Mouse (Mus musculus) spleen, adult 2 months (tissue): Measurements from ENCODE around the gene 1520401A03Rik. TPM values are rescaled to one million over a fixed set of nuclear protein-coding genes. Genes with fewer than 3 reads are reported as not detected.

Source experiments
- DNase-seq, 2 experiments: peaks; one replicate each; pipeline versions ENCODE4 v3.0.0 to v3.0.0-alpha.2; 2012 to 2021; ENCODE audit warnings: low spot score in 2 of 2, low read depth in 1 of 2
- H3K27ac ChIP-seq: fragments of 200-500 bp; 2 replicates; pipeline ENCODE4 v1.5.1; 2012; ENCODE audit warnings: low read length, inconsistent platforms; ENCODE audit not compliant: insufficient read depth
- H3K27me3 ChIP-seq: fragments of 200-500 bp; 2 replicates; pipeline ENCODE4 v1.6.1; 2012; ENCODE audit warnings: mild to moderate bottlenecking, moderate library complexity, low read length, inconsistent platforms; ENCODE audit not compliant: control insufficient read depth, insufficient read depth
- H3K36me3 ChIP-seq: fragments of 200-500 bp; 2 replicates; pipeline ENCODE4 v1.6.1; 2012; ENCODE audit warnings: mild to moderate bottlenecking, low read length, inconsistent platforms; ENCODE audit not compliant: control insufficient read depth, insufficient read depth
- H3K4me1 ChIP-seq: fragments of 200-500 bp; 2 replicates; pipeline ENCODE4 v1.6.1; 2011; ENCODE audit warnings: inconsistent platforms; ENCODE audit not compliant: control insufficient read depth, insufficient read depth, insufficient read length
- H3K4me3 ChIP-seq: fragments of 200-500 bp; 2 replicates; pipeline ENCODE4 v1.5.1; 2011; ENCODE audit warnings: mild to moderate bottlenecking, inconsistent platforms; ENCODE audit not compliant: insufficient read depth, insufficient read length; ENCODE audit errors: extremely low read depth
- CTCF ChIP-seq: fragments of 200-500 bp; IDR thresholded peaks from 2 replicates; pipeline ENCODE4 v1.5.1; 2011; ENCODE audit warnings: mild to moderate bottlenecking, inconsistent platforms; ENCODE audit not compliant: insufficient read depth, insufficient read length, insufficient replicate concordance; ENCODE audit errors: extremely low read depth
- POLR2A ChIP-seq: fragments of 200-500 bp; IDR thresholded peaks from 2 replicates; pipeline ENCODE4 v1.6.1; 2011; ENCODE audit warnings: low read depth, low read length, inconsistent platforms
- WGBS: fragments of 180-500 bp; shearing (Covaris S2); methylation state at CpG from one replicate; pipeline ENCODE4 v1.1.7; 2018; 5-methylcytosine and 5-hydroxymethylcytosine counted together
- polyA plus RNA-seq: library from polyadenylated mRNA; depleted of rRNA; stranded (reverse); fragments of >200 nt; gene quantifications from 2 replicates; pipeline ENCODE4 v1.2.3, GENCODE M21; 2012; rRNA removed

1520401A03Rik gene
- polyA plus RNA-seq, 1 experiment = not detected

- H3K27ac ChIP-seq = no peak overlapping the region
- H3K27me3 ChIP-seq = peaks cover 3% of the 10 kb centered on the region
- no peaks in the 10 kb centered on the region for H3K36me3 ChIP-seq
- TF ChIP-seq POLR2A (no peak), CTCF (no peak)
- no peak for DNase-seq
- peaks cover 10% of the 10 kb centered on the region; the same call in 1 of the 2 replicates for H3K4me1 ChIP-seq
- H3K4me3 ChIP-seq = no peak overlapping the region
- 4% methylated on average over 14 of the region's 14 CpGs for WGBS
These were observed 61.7 kb downstream of the 1520401A03Rik start for GRCm38 (mm10) chr17:23660876-23661200.

- Histone ChIP-seq H3K4me1 (peaks cover 10% of the 10 kb centered on the region; the same call in 1 of the 2 replicates), H3K36me3 (no peaks in the 10 kb centered on the region), H3K27ac (no peak within 1 kb of the TSS), H3K4me3 (peak within 1 kb of the TSS; percentile 31; the same call in 1 of the 2 replicates), H3K27me3 (peaks cover 3% of the 10 kb centered on the region)
- 7% methylated on average over 27 of the region's 27 CpGs for WGBS
- TF ChIP-seq POLR2A (no peak), CTCF (peak; percentile 59)
- DNase-seq = peak in 1 of 2 experiments; percentile 46
These were observed 62.3 kb downstream of the 1520401A03Rik start, which contains the start of gene Bicdl2 for GRCm38 (mm10) chr17:23660117-23660875. Gene Bicdl2, plus strand, starts transcription at chr17:23660506.

- H3K4me1 ChIP-seq = peaks cover 7% of the 10 kb centered on the region; the same call in 1 of the 2 replicates
- TF ChIP-seq POLR2A (no peak), CTCF (no peak)
- H3K27me3 ChIP-seq = peaks cover 3% of the 10 kb centered on the region
- H3K4me3 ChIP-seq = no peak overlapping the region
- no peak overlapping the region for H3K27ac ChIP-seq
- no peaks in the 10 kb centered on the region for H3K36me3 ChIP-seq
- no peak for DNase-seq
- 69% methylated on average over 3 of the region's 3 CpGs for WGBS
These were observed 64.1 kb downstream of the 1520401A03Rik start for GRCm38 (mm10) chr17:23658450-23658849.

Other genes starting within 250 kb of the 1520401A03Rik start
- gene Vmn2r117, start 243.1 kb downstream of the 1520401A03Rik start, polyA plus RNA-seq = not detected in 2 replicates
- 11.8 and 17.2 TPM in 2 replicates for gene Zfp213, start 158.5 kb downstream of the 1520401A03Rik start, polyA plus RNA-seq
- gene Zfp13, start 123.3 kb downstream of the 1520401A03Rik start, polyA plus RNA-seq = 2.9 and 3.4 TPM in 2 replicates
- 0.06 TPM in 1 of 2 replicates, not detected in the other for gene Zscan10, start 121.9 kb downstream of the 1520401A03Rik start, polyA plus RNA-seq
- gene Mmp25, start 77.5 kb downstream of the 1520401A03Rik start, polyA plus RNA-seq = 1.3 and 2.0 TPM in 2 replicates
- gene Bicdl2, start 62.3 kb downstream of the 1520401A03Rik start, polyA plus RNA-seq = 0.16 and 0.25 TPM in 2 replicates
- 75.0 and 90.8 TPM in 2 replicates for gene Hcfc1r1, start 49.2 kb downstream of the 1520401A03Rik start, polyA plus RNA-seq
- 24.8 and 31.1 TPM in 2 replicates for gene Thoc6, start 48.9 kb downstream of the 1520401A03Rik start, polyA plus RNA-seq
- gene Tnfrsf12a, start 45.3 kb downstream of the 1520401A03Rik start, polyA plus RNA-seq = 3.8 and 4.9 TPM in 2 replicates
- 0.18 and 0.32 TPM in 2 replicates for gene Cldn6, start 43.5 kb downstream of the 1520401A03Rik start, polyA plus RNA-seq
- 0.15 and 0.19 TPM in 2 replicates for gene Cldn9, start 38.8 kb downstream of the 1520401A03Rik start, polyA plus RNA-seq
- 48.3 and 74.8 TPM in 2 replicates for gene Pkmyt1, start 3.6 kb upstream of the 1520401A03Rik start, polyA plus RNA-seq
- gene Paqr4, start 18.1 kb upstream of the 1520401A03Rik start, polyA plus RNA-seq = 13.8 and 22.0 TPM in 2 replicates
- gene Kremen2, start 23.1 kb upstream of the 1520401A03Rik start, polyA plus RNA-seq = 0.65 and 0.92 TPM in 2 replicates
- 17.4 and 21.2 TPM in 2 replicates for gene Flywch1, start 48.8 kb upstream of the 1520401A03Rik start, polyA plus RNA-seq
- gene Flywch2, start 63.3 kb upstream of the 1520401A03Rik start, polyA plus RNA-seq = 1.4 and 1.5 TPM in 2 replicates
- 601 and 671 TPM in 2 replicates for gene Srrm2, start 67.7 kb upstream of the 1520401A03Rik start, polyA plus RNA-seq
- 237 and 329 TPM in 2 replicates for gene Elob, start 106.4 kb upstream of the 1520401A03Rik start, polyA plus RNA-seq
- 0.08 and 0.09 TPM in 2 replicates for gene Prss33, start 113.3 kb upstream of the 1520401A03Rik start, polyA plus RNA-seq
- 0.14 TPM in 1 of 2 replicates, not detected in the other for gene Prss32, start 121.1 kb upstream of the 1520401A03Rik start, polyA plus RNA-seq
- 0.18 and 0.32 TPM in 2 replicates for gene Prss41, start 121.4 kb upstream of the 1520401A03Rik start, polyA plus RNA-seq
- not detected in 2 replicates for gene Prss21, start 145.3 kb upstream of the 1520401A03Rik start, polyA plus RNA-seq
- gene Dcpp1, start 158.1 kb upstream of the 1520401A03Rik start, polyA plus RNA-seq = not detected in 2 replicates
- not detected in 2 replicates for gene Dcpp2, start 158.1 kb upstream of the 1520401A03Rik start, polyA plus RNA-seq
- not detected in 2 replicates for gene Dcpp3, start 194.7 kb upstream of the 1520401A03Rik start, polyA plus RNA-seq
- not detected in 2 replicates for gene Sbp, start 218.9 kb upstream of the 1520401A03Rik start, polyA plus RNA-seq
- gene Sbpl, start 232.5 kb upstream of the 1520401A03Rik start, polyA plus RNA-seq = not detected in 2 replicates